Mouse (Mus musculus): ENCODE data around the gene Grasp.

Gene Grasp

GRCm38 (mm10) chr15:101228866-101229590, 5.0 kb downstream of the Grasp start:
- no peak for DNase-seq (ENCODE audit: low spot score in 2 of 2)

- DNase-seq (ENCODE audit: low spot score in 2 of 2): no peak
These were observed 6.5 kb downstream of the Grasp start for GRCm38 (mm10) chr15:101230503-101230902.

GRCm38 (mm10) chr15:101230995-101231647, 7.1 kb downstream of the Grasp start:
- no peak for DNase-seq (ENCODE audit: low spot score in 2 of 2)

- DNase-seq (ENCODE audit: low spot score in 2 of 2): no peak
These were observed 7.7 kb downstream of the Grasp start for GRCm38 (mm10) chr15:101231648-101232180.

- DNase-seq (ENCODE audit: low spot score in 2 of 2): no peak
These were observed 8.6 kb downstream of the Grasp start for GRCm38 (mm10) chr15:101232607-101233006.

- no peak for DNase-seq (ENCODE audit: low spot score in 2 of 2)
These were observed 9.2 kb downstream of the Grasp start for GRCm38 (mm10) chr15:101233183-101233582.

GRCm38 (mm10) chr15:101233641-101234275, 9.8 kb downstream of the Grasp start:
- no peak for DNase-seq (ENCODE audit: low spot score in 2 of 2)

GRCm38 (mm10) chr15:101234611-101235341, 10.8 kb downstream of the Grasp start:
- no peak for DNase-seq (ENCODE audit: low spot score in 2 of 2)

GRCm38 (mm10) chr15:101235342-101235698, 11.3 kb downstream of the Grasp start:
- DNase-seq (ENCODE audit: low spot score in 2 of 2): no peak

- peak; percentile 68 to 73 for DNase-seq (ENCODE audit: low spot score in 2 of 2)
These were observed 11.8 kb downstream of the Grasp start for GRCm38 (mm10) chr15:101235728-101236327.

GRCm38 (mm10) chr15:101236878-101237277, 12.9 kb downstream of the Grasp start:
- peak in 1 of 2 experiments; percentile 63 for DNase-seq (ENCODE audit: low spot score in 2 of 2)

GRCm38 (mm10) chr15:101238885-101239511, 15.0 kb downstream of the Grasp start:
- DNase-seq (ENCODE audit: low spot score in 2 of 2): peak; percentile 73 to 80

GRCm38 (mm10) chr15:101239821-101240220, 15.8 kb downstream of the Grasp start:
- no peak for DNase-seq (ENCODE audit: low spot score in 2 of 2)

- peak; percentile 93 to 94 for DNase-seq (ENCODE audit: low spot score in 2 of 2)
These were observed 16.8 kb downstream of the Grasp start for GRCm38 (mm10) chr15:101240799-101241204.

- no peak for DNase-seq (ENCODE audit: low spot score in 2 of 2)
These were observed 17.2 kb downstream of the Grasp start for GRCm38 (mm10) chr15:101241236-101241635.

GRCm38 (mm10) chr15:101241853-101242252, 17.9 kb downstream of the Grasp start:
- DNase-seq (ENCODE audit: low spot score in 2 of 2): no peak

- DNase-seq (ENCODE audit: low spot score in 2 of 2): no peak
These were observed 18.7 kb downstream of the Grasp start for GRCm38 (mm10) chr15:101242645-101243044.

GRCm38 (mm10) chr15:101244012-101244411, 20.0 kb downstream of the Grasp start:
- DNase-seq (ENCODE audit: low spot score in 2 of 2): no peak

- DNase-seq (ENCODE audit: low spot score in 2 of 2): peak; percentile 97 to 98
These were observed 22.5 kb downstream of the Grasp start for GRCm38 (mm10) chr15:101246231-101247154.

GRCm38 (mm10) chr15:101247155-101247498, 23.1 kb downstream of the Grasp start:
- peak in 1 of 2 experiments; percentile 39 for DNase-seq (ENCODE audit: low spot score in 2 of 2)
